Mouse (Mus musculus): ENCODE results near the gene Crygb. TPM values are rescaled to one million over a fixed set of nuclear protein-coding genes. Genes with fewer than 3 reads are reported as not detected.
A peak's percentile ranks its signal among the peaks of the same experiment; 100 is the strongest.

The Crygb gene
- polyA plus RNA-seq, 1 experiment = not detected

GRCm38 (mm10) chr1:65046401-65047109 lies 35.5 kb downstream of the Crygb start:
- Histone ChIP-seq H3K4me3 (ENCODE audit: insufficient read depth, low read depth, low read length) (no peak overlapping the region), H3K4me1 (ENCODE audit: control insufficient read depth, insufficient read depth, low read length) (no peaks in the 10 kb centered on the region), H3K27me3 (replicated peaks; ENCODE audit: control insufficient read depth, insufficient read depth, low read length) (no peaks in the 10 kb centered on the region), H3K36me3 (ENCODE audit: control insufficient read depth, insufficient read depth, low read length) (no peaks in the 10 kb centered on the region), H3K27ac (ENCODE audit: insufficient read depth, low read depth, low read length) (no peak overlapping the region)
- peak; percentile 43 for DNase-seq
- WGBS = 28% methylated on average over 8 of the region's 8 CpGs
- TF ChIP-seq CTCF (conservative IDR thresholded peaks at IDR 0.05; ENCODE audit: insufficient read depth, insufficient read length, low read depth, low read length) (0 out of 2 replicates have a peak, but pooled peaks have one; percentile 4), POLR2A (IDR thresholded peaks at IDR 0.05; ENCODE audit: low read depth, low read length) (no peak)

GRCm38 (mm10) chr1:65043433-65043832 lies 38.7 kb downstream of the Crygb start:
- Histone ChIP-seq H3K27ac (ENCODE audit: insufficient read depth, low read depth, low read length) (no peak overlapping the region), H3K4me1 (ENCODE audit: control insufficient read depth, insufficient read depth, low read length) (no peaks in the 10 kb centered on the region), H3K4me3 (ENCODE audit: insufficient read depth, low read depth, low read length) (no peak overlapping the region), H3K36me3 (ENCODE audit: control insufficient read depth, insufficient read depth, low read length) (no peaks in the 10 kb centered on the region), H3K27me3 (replicated peaks; ENCODE audit: control insufficient read depth, insufficient read depth, low read length) (no peaks in the 10 kb centered on the region)
- TF ChIP-seq POLR2A (IDR thresholded peaks at IDR 0.05; ENCODE audit: low read depth, low read length) = no peak
- TF ChIP-seq CTCF (conservative IDR thresholded peaks at IDR 0.05; ENCODE audit: insufficient read depth, insufficient read length, low read depth, low read length) = no peak
- WGBS = 82% methylated on average over 2 of the region's 2 CpGs
- DNase-seq = no peak

- no peak for DNase-seq
- H3K36me3 ChIP-seq (ENCODE audit: control insufficient read depth, insufficient read depth, low read length) = no peaks in the 10 kb centered on the region
- H3K27me3 ChIP-seq (replicated peaks; ENCODE audit: control insufficient read depth, insufficient read depth, low read length) = no peaks in the 10 kb centered on the region
- TF ChIP-seq POLR2A (IDR thresholded peaks at IDR 0.05; ENCODE audit: low read depth, low read length) (no peak), CTCF (conservative IDR thresholded peaks at IDR 0.05; ENCODE audit: insufficient read depth, insufficient read length, low read depth, low read length) (no peak)
- H3K4me3 ChIP-seq (ENCODE audit: insufficient read depth, low read depth, low read length) = no peak overlapping the region
- no peak overlapping the region for H3K27ac ChIP-seq (ENCODE audit: insufficient read depth, low read depth, low read length)
- 93% methylated on average over 3 of the region's 3 CpGs for WGBS
- H3K4me1 ChIP-seq (ENCODE audit: control insufficient read depth, insufficient read depth, low read length) = no peaks in the 10 kb centered on the region
These were observed 40.3 kb downstream of the Crygb start for GRCm38 (mm10) chr1:65041837-65042236.

GRCm38 (mm10) chr1:65040806-65041205 lies 41.3 kb downstream of the Crygb start:
- no peak overlapping the region for H3K27ac ChIP-seq (ENCODE audit: insufficient read depth, low read depth, low read length)
- WGBS = 50% methylated on average over 6 of the region's 6 CpGs
- no peaks in the 10 kb centered on the region for H3K36me3 ChIP-seq (ENCODE audit: control insufficient read depth, insufficient read depth, low read length)
- H3K4me1 ChIP-seq (ENCODE audit: control insufficient read depth, insufficient read depth, low read length) = no peaks in the 10 kb centered on the region
- no peaks in the 10 kb centered on the region for H3K27me3 ChIP-seq (replicated peaks; ENCODE audit: control insufficient read depth, insufficient read depth, low read length)
- TF ChIP-seq POLR2A (IDR thresholded peaks at IDR 0.05; ENCODE audit: low read depth, low read length) = no peak
- no peak for TF ChIP-seq CTCF (conservative IDR thresholded peaks at IDR 0.05; ENCODE audit: insufficient read depth, insufficient read length, low read depth, low read length)
- DNase-seq = no peak
- no peak overlapping the region for H3K4me3 ChIP-seq (ENCODE audit: insufficient read depth, low read depth, low read length)

- Histone ChIP-seq H3K27ac (ENCODE audit: insufficient read depth, low read depth, low read length) (no peak overlapping the region), H3K36me3 (ENCODE audit: control insufficient read depth, insufficient read depth, low read length) (no peaks in the 10 kb centered on the region), H3K27me3 (replicated peaks; ENCODE audit: control insufficient read depth, insufficient read depth, low read length) (no peaks in the 10 kb centered on the region), H3K4me3 (ENCODE audit: insufficient read depth, low read depth, low read length) (no peak overlapping the region), H3K4me1 (ENCODE audit: control insufficient read depth, insufficient read depth, low read length) (no peaks in the 10 kb centered on the region)
- TF ChIP-seq CTCF (conservative IDR thresholded peaks at IDR 0.05; ENCODE audit: insufficient read depth, insufficient read length, low read depth, low read length) (no peak), POLR2A (IDR thresholded peaks at IDR 0.05; ENCODE audit: low read depth, low read length) (no peak)
- 68% methylated on average over 3 of the region's 3 CpGs for WGBS
- no peak for DNase-seq
These were observed 42.4 kb downstream of the Crygb start for GRCm38 (mm10) chr1:65039679-65040078.

GRCm38 (mm10) chr1:65037542-65037941 lies 44.5 kb downstream of the Crygb start:
- TF ChIP-seq CTCF (conservative IDR thresholded peaks at IDR 0.05; ENCODE audit: insufficient read depth, insufficient read length, low read depth, low read length) (no peak), POLR2A (IDR thresholded peaks at IDR 0.05; ENCODE audit: low read depth, low read length) (no peak)
- WGBS = 76% methylated on average over 2 of the region's 2 CpGs
- Histone ChIP-seq H3K4me3 (ENCODE audit: insufficient read depth, low read depth, low read length) (no peak overlapping the region), H3K27ac (ENCODE audit: insufficient read depth, low read depth, low read length) (no peak overlapping the region), H3K36me3 (ENCODE audit: control insufficient read depth, insufficient read depth, low read length) (no peaks in the 10 kb centered on the region), H3K4me1 (ENCODE audit: control insufficient read depth, insufficient read depth, low read length) (no peaks in the 10 kb centered on the region), H3K27me3 (replicated peaks; ENCODE audit: control insufficient read depth, insufficient read depth, low read length) (no peaks in the 10 kb centered on the region)
- no peak for DNase-seq

- Histone ChIP-seq H3K4me1 (ENCODE audit: control insufficient read depth, insufficient read depth, low read length) (no peaks in the 10 kb centered on the region), H3K27me3 (replicated peaks; ENCODE audit: control insufficient read depth, insufficient read depth, low read length) (0 out of 2 replicates have a peak, but pooled peaks cover 1% of the 10 kb centered on the region), H3K4me3 (ENCODE audit: insufficient read depth, low read depth, low read length) (no peak overlapping the region), H3K27ac (ENCODE audit: insufficient read depth, low read depth, low read length) (no peak overlapping the region), H3K36me3 (ENCODE audit: control insufficient read depth, insufficient read depth, low read length) (no peaks in the 10 kb centered on the region)
- 37% methylated on average over 3 of the region's 3 CpGs for WGBS
- no peak for DNase-seq
- no peak for TF ChIP-seq CTCF (conservative IDR thresholded peaks at IDR 0.05; ENCODE audit: insufficient read depth, insufficient read length, low read depth, low read length)
- TF ChIP-seq POLR2A (IDR thresholded peaks at IDR 0.05; ENCODE audit: low read depth, low read length) = no peak
These were observed 46.6 kb downstream of the Crygb start for GRCm38 (mm10) chr1:65035513-65035912.
